Mouse (Mus musculus) ZHBTc4 (cell line): ENCODE results near the gene N4bp2.
"Not testable (repeated sequence)": the region's sequence is repeated elsewhere in the genome, so short reads cannot be mapped to it uniquely, and the experiment has no call there.

Experiments
- DNase-seq: peaks from one replicate; pipeline ENCODE4 v3.0.0-alpha.2; 2011; ENCODE audit warnings: low read depth, low spot score

Gene N4bp2

DNA sequence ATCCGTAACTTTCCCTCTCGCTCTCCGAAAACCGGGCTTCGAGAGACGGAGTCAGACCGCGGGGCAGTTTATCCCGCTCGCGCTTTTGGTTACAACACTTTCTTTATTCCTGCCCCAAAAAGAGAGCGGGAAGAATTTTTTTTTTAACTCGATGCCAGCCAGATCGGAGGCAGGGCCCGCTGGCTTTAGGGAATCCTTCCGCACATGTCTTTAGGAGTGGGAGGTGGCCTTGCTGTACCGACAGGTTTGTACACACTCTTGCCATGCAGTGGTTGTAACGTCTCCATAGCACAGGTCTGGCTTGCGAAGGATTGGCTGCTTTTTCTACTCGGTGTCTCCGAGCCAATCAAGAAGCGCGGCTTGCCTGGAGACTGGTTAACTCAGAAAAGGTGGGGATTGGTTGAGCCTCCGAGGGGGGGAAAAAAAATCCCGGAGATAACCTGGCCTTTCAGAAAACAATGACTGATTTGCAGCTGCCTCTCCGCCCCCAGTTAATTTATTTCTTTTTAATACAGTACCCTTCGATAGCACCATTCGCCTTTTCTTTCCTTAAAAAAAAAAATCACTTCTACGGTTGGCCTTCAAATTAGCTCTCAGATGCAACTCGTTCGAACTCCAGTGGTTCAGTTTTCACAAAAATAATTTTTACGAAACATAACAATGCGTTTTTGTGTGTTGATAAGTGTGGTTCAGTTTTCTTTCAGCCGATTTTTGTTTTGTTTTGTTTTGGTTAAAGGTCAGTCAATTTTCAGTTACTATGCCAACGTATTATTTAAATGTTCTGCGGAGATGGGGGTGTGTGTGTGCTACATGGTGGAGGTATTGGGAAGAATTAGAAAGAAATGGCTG is 1.7 kb downstream of the N4bp2 start:
- peak; percentile 95 for DNase-seq

DNA sequence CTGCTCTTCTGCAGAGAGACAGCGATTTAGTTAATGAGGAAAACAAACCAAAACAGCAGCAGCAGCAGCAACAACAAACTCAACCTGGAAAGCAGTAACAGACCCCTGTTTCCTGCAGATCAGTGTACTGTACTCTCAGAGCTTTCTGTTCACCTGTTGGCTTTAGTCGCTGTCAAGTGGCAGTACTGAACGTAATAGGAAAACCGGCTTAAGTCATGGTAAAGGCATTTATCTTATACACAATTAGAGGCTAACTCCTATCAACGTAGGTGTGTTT is 2.3 kb downstream of the N4bp2 start:
- no peak for DNase-seq

DNA sequence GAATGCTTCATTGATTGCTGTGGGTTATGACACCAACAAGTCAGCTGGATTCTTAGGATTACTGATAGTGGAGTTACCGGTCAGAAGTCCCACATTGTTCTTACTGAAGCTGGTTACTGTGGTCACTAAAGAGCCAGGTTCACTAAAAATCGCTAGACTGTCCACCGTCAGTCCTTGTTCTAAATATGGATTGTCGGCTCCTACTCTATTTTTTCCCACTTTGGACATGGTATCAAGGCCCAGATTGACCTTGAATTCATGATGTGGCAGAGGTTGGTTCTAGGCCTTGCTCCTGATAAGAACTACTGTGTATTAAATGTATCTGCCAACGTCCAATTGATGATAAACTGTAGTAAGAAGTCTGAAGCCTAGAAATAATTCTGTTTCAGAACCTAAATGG is 4.7 kb downstream of the N4bp2 start:
- DNase-seq = no peak

DNA sequence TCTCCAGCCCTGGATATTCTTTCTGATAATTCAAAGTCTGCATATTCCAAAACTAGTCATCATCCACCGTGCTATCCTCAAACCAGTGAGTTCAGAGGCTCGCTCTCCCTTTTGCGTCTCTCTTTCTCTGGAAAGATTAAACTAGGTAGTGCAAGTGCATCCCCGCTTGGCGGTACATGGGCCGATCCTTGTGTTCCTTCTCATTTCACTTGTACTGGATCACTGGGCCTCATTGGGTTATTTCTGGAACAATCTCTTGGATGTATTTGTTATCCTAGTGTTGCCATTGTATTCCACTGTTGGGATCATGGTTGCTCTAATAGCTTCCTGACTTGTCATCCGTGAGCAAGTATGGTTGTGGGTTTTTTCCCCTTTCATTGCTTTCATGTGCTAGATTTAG is 6.7 kb downstream of the N4bp2 start:
- no peak for DNase-seq

DNA sequence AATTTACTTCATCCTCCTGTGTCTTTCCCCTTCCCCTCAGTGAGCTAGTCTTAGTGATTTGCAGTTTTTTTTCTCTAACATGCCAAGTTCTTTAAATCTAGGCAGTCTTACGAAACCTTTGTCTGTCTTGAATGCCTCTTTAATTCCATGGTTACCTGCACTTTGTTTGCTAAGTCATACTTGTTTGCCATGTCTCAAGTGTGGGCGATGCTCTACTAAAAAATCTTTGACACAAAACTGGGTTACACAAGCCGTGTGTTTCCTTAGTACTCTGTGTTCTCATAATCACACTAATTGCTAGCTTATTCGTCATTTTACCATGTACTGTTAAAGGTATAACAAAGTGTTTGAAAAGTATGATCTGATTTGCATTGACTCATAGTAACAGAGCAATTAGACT is 7.2 kb downstream of the N4bp2 start:
- DNase-seq = no peak

DNA sequence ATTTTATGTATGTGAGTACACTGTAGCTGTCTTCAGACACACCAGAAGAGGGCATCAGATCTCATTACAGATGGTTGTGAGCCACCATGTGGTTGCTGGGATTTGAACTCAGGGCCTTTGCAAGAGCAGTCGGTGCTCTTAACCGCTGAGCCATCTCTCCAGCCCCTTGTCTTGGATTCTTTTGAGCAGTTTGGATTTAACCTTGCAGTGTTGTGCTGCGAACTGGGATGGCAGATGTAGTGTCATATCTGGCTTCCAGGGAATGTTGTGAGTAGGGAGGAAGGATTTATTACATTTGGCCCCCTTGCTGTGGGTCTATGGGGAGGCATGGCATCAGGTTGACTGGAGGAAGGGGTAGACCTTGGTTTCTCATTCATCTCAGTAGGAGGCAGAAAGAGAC is 10.6 kb downstream of the N4bp2 start:
- DNase-seq = not testable (repeated sequence)

DNA sequence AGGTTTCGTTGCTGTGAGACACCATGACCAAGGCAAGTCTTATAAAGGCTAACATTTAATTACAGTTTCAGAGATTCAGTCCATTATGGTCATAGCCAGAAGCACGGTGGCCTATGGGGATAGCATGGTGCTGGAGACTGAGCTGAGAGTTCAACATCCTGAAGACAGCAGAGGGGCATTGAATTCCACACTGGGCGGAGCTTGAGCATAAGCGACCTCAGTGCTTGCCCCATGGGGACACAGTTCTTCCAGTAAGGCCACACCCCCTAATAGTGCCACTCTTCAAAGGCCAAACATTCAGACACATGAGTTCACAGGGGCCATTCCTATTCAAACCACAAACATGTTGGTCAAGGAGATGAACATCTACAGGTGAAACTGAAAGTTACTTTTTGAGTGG is 12.8 kb downstream of the N4bp2 start:
- DNase-seq = peak; percentile 40

DNA sequence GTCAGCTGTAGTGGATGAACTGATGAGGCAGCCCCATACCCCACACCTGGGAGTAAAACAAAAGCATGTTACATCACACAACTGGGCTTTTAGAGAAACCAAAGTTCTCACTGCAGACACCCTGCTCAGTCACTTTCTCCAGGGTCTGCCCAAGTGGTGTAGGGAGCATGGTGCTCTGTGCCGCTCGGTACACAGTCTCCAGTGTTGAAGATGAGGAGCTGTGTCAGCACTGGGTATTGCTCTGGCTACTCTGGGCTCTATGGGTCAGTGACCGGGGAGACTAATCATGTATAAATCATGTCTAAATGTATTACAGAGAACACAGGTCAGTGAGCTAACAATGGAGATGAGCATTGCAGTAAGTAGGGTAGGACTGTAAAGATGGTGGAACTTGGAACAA is 13.6 kb downstream of the N4bp2 start:
- no peak for DNase-seq

DNA sequence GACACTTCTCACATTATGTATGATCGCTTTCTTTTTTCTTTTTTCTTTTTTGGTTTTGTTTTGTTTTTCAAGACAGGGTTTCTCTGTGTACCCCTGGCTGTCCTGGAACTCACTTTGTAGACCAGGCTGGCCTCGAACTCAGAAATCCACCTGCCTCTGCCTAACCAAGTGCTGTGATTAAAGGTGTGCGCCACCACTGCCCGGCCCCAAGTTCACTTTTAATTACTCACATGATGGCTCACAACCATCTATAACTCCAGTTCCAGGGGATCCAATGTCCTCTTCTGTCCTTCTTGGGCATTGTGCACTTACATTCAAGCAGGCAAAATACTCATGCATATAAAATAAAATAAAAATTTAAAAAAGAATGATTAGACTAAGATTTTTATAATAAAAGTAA is 15.7 kb downstream of the N4bp2 start:
- not testable (repeated sequence) for DNase-seq

DNA sequence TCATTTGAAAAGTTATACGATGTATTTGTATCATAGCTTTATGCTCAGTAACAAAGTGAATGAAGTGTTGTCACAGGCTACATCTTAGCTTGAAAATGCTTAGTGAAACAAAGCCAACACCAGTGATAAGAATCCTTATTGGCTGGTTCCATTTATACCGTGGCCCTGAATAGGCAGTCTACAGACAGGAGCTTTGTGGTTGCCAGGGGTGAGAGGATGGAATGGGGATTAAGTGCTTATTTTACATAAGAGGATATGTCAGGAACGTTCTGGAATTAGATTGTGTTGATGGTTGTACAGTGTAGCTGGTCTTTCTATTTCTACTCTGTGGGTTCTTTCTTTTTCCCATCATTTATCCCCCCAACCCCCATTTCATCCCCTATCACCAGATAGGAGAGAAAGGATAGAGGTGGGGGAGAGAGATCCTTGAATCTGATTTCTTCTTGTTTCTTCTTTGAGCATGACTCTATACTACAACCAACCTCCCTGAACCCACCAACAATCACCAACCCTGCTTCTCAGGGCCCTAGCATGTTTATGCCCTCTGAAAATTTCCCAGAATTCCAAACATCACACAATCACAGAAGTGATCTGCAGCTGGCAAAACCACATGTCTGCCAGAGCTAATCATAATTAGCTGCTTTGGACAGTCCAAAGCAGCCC is 16.2 kb downstream of the N4bp2 start:
- DNase-seq = no peak

DNA sequence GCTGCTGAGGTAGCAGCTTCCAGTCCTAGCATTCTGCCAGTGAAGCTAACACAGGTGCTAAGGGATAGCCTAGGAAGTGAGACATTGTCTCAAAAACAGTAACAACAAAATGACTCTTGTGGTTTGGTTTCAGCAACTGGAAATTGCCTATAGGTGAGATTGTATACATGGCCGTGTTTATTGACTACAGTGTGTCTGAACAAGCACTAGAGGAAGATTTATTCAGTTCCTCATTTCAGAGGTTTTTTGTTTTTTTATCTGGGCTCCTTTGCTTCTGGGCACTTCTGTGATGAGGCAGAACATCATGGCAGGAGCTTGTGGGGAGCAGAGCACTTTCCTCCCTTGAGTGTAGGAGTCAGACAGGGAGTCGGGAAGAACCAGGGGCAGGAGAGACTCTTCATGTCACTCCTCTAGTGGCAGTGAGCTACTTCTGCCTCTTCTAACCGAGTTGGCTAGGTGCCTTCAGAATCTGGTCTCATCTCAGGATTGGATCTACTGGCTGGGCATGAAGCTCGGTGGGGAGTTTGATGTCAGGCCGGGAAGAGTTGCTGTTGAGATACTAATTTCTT is 17.9 kb downstream of the N4bp2 start:
- no peak for DNase-seq

DNA sequence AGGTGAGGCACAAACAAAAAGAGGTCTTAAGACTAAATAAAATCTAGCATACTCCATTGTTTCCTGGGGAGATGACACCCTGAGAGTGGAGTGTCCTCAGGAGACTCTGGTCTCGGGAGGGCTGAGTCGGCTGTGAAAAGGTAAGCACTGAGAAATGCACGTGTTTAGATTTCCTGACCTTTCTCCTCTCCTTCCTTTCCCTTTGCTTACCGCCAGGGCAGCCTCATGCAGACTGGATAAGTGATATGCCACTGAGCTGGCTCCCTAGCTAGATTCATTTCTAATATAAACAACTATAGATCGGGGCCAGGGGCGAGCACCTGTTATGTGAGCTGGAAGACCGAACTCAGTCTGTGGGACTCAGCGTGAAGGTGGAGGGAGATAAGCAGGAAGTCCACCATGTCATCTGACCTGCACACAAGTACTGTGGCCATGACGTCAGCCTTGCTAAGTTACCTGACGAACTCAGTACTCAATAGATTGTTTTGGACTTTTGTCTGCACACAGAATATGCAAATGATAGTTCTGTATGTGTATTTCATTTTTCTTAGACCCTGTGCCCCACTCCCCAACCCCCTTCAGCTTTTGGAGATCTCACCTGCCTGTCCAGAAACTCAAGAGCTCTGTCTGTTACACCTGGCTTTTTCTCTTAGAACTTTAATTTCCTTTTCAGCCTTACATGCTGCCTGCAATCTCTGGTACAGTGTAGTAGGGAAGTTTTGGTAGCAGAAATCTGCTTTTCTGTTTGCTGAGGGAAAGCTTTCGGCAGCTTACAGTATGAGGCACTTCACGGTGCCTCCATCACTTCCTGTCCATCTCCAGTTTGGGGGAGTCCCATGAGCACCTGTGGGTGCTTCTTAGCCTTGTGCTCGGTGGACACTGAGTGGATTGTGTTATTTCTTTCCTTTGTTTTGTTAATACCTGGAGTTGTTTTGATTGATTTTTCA is 18.7 kb downstream of the N4bp2 start:
- DNase-seq = no peak

DNA sequence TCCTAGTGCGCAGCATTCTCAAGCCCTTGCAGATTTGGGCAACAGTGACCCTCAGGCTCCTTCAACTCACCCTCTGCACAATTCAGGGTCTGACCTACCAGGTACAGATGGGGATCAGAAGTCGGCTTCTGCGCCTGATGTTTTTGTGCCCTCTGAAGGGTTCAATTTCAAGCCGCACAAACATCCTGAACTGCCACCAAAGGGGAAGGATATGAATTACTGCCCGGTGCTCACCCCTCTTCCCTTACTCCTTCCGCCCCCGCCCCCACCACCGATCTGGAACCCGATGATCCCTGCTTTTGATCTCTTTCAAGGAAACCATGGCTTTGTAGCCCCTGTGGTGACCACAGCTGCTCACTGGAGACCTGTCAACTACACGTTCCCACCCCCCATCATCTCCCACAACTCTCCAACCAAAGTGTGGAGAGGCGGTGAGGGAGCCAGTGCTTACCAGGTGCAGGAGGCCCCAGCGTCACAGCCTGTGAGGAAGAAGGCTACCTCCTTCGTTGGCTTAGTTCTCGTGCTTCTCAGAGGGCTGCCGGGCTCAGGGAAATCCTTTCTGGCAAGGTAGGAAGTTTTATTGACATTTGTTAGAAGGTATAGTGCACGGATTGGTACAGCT is 27.4 kb downstream of the N4bp2 start:
- peak; percentile 25 for DNase-seq

DNA sequence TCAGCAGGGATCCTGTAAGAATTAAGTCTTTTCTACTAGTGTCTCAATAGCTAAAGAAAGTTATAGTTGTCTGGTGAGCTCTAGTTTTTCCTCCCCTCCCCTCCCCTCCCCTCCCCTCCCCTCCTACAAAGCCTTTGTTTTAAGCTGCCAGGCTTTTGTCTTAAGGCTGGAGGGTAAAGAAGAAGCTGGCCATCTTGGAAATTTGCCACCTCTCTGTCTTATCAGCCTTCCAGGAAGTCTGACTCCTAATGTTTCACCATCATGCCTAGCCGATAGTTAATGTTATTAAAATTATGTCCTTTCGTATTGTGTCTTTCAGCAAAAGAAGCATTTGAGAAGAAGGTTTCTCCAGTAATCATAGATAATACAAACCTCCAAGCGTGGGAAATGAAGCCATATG is 30.9 kb downstream of the N4bp2 start:
- no peak for DNase-seq

DNA sequence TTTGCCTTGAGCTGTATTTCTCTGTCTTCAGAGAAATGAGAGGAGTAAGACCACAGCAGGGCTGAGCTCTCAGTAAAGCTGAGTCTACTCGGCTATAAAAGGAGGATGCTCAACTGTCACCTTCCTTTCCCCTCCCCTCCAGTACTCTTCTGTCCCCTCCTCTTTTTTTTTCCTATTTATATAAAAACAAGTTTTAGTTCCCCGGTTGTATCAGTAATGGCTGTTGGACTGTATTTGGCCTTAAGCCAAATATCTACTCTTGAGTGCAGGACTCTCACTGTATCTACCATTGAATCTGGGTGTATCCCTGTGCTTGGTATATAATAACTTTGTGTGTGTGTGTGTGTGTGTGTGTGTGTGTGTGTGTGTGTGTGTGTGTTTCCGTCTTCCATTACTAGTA is 31.4 kb downstream of the N4bp2 start:
- no peak for DNase-seq

DNA sequence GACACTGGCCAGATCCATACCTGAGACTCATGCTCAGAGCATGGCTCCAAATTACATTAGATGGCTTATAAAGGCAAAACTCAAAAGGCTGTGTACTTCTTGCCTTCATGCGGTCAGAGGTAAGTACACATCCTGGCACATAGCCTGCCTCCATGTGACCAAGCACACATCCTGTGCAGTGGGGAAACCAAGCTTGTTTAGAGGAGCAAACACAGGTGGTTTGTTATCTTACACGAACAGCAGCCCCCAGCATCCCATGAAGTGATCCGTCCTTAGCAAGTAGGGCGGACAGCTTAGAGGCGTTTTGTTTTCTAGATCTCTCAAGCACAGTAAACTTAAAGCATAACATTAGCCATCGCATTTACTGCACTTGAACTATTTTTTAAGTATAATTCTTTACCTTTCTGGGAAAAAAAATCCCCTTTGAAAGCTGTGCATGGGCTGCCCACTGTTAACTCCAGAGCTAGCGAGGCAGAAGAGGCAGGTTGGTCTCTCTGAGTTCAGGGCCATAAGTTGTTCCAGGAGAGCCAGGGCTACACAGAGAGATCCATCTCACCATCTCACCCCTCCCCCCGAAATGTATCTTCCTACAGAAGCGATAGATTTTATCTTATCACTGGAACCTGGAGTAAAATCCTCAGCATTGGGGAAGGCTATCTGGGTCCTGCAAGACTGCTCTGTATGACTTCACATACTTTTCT is 32.1 kb downstream of the N4bp2 start:
- no peak for DNase-seq

DNA sequence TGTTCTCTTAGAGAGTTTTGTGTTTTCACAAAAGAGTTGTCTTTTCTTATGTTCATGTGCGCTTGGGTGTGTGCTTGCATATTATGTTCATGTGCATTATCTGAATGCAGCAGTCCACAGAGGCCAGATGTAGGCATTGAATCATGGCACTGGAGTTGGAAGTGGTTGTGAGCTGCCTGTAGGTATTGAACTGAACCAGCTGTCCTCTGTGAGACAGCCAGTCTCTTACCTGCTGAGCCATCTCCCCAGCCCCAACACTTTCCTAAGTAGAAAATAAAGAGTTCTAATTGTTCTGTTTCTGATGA is 32.6 kb downstream of the N4bp2 start:
- peak; percentile 3 for DNase-seq

DNA sequence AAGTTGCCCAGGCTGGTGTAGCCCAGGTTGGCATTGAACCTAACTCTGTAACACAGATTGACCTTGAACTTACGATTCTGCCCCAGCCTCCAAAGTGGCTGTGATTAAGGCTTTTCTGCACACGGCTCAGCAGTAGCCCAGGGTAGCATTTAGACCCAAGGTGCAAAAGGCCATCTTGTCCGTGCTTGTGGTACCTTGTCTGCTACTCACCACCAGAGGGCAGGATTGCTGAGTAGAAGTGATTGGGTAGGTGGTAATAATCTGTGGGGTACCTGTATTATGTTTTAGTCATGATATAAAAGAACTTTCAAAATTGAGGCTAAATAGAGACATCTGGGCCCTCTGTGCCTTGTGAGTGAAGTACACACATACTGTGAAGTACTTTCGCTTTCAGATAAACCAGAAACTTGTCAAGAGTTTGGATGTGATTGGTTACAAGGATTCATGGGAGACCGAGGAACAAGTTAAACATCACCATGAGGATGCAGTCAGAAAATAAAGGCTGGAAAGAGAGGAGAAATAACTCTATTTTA is 60.3 kb downstream of the N4bp2 start:
- peak; percentile 63 for DNase-seq

DNA sequence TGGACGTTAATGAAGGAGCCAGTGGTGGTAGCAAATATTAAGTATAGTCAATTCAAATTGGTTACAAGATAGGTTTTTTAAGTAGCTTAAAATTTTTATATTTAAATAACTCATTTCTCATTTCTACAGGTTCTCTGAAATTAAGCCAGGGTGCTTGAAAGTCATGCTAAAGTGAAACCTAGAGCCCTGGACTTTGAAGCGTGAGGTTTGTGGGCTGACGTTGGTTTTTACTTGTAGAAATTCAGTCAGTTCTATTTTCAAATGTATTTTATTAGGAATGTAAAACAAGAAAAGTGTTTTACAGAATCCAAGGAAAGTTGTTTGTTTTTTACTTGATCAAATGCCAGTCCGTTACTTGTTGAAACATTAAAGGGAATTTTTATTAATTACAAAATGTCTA is 63.2 kb downstream of the N4bp2 start:
- DNase-seq = no peak

DNA sequence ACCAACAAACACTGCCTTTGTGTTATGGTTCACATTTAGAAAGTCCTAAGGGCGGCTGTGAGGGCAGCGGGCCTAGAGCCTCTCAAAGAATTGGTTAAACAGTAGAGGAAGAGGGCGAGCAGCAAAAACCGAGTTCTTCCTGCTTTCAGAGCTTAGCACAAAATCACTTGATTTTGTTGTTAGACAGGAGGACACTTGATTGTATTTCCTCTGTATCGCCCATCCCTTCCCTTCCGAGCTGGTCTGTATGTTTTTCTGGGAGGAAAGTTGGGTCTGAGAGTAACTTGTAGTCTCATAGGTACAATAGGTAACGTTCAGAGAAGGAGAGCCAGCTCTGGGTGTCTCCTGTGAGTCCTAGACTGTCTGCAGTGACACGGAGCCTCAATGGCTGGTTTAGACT is 63.8 kb downstream of the N4bp2 start:
- no peak for DNase-seq

DNA sequence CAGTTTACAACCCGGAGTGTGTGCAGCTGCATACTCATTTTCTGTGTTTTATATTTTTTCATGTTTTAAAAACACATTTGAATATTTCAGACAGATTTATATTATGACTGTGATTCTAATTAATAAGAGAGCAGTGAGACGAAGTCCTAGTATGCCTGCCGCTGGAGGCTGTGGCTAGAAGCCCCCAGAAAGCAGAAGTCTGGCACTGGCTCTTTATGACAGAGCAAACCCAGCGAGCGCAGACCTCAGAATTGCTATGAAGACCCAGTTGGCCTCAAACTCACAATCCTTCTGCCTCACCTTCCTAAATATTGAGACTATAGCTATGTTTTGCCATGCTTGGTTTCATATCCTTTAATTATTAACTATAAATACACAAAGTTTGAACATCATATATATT is 64.9 kb downstream of the N4bp2 start:
- DNase-seq = no peak
